Mouse (Mus musculus) embryonic facial prominence, embryonic 12.5 days (tissue): ENCODE measurements around the gene Plppr5. TPM values are rescaled to one million over a fixed set of nuclear protein-coding genes. Genes with fewer than 3 reads are reported as not detected.

Source experiments
- ATAC-seq: fragments of 200-750 bp; cut with Nextera tagmentation; 2 replicates; pipeline ENCODE4 v1.8.0; 2017; ENCODE audit not compliant: insufficient number of reproducible peaks, insufficient read depth, low FRiP score, low TSS enrichment
- H3K27ac ChIP-seq: fragments of 300-500 bp; sonication (generic); 2 replicates; pipeline ENCODE4 v1.5.1; 2016; ENCODE audit warnings: mild to moderate bottlenecking
- H3K27me3 ChIP-seq: fragments of 300-500 bp; sonication (generic); 2 replicates; pipeline ENCODE4 v1.6.1; 2016; ENCODE audit warnings: mild to moderate bottlenecking, moderate library complexity
- H3K36me3 ChIP-seq: fragments of 300-500 bp; sonication (generic); 2 replicates; pipeline ENCODE4 v1.6.1; 2016; ENCODE audit warnings: mild to moderate bottlenecking
- H3K4me1 ChIP-seq: fragments of 300-500 bp; sonication (generic); 2 replicates; pipeline ENCODE4 v1.6.1; 2016
- H3K4me2 ChIP-seq: fragments of 300-500 bp; sonication (generic); replicated peaks from 2 replicates; pipeline ENCODE4 v1.6.1; 2016; ENCODE audit warnings: mild to moderate bottlenecking, moderate library complexity
- H3K4me3 ChIP-seq: fragments of 300-500 bp; sonication (generic); 2 replicates; pipeline ENCODE4 v1.5.1; 2016; ENCODE audit warnings: mild to moderate bottlenecking
- H3K9ac ChIP-seq: fragments of 300-500 bp; sonication (generic); 2 replicates; pipeline ENCODE4 v1.6.1; 2016; ENCODE audit warnings: mild to moderate bottlenecking, moderate library complexity
- H3K9me3 ChIP-seq: fragments of 300-500 bp; sonication (generic); 2 replicates; pipeline ENCODE4 v1.6.1; 2016; ENCODE audit warnings: mild to moderate bottlenecking, moderate library complexity
- WGBS: fragments of 180-500 bp; shearing (Covaris S2); methylation state at CpG from one replicate; pipeline ENCODE4 v1.1.7; 2016; 5-methylcytosine and 5-hydroxymethylcytosine counted together
- polyA plus RNA-seq: library from polyadenylated mRNA; unstranded; fragments of >200 nt; fragmentation: Nextera tagmentation; extraction: Ambion mirVana; gene quantifications from 2 replicates; pipeline ENCODE4 v1.2.1, GENCODE M21; 2016

Gene Plppr5
- polyA plus RNA-seq: 0.33 and 0.37 TPM in 2 replicates

DNA sequence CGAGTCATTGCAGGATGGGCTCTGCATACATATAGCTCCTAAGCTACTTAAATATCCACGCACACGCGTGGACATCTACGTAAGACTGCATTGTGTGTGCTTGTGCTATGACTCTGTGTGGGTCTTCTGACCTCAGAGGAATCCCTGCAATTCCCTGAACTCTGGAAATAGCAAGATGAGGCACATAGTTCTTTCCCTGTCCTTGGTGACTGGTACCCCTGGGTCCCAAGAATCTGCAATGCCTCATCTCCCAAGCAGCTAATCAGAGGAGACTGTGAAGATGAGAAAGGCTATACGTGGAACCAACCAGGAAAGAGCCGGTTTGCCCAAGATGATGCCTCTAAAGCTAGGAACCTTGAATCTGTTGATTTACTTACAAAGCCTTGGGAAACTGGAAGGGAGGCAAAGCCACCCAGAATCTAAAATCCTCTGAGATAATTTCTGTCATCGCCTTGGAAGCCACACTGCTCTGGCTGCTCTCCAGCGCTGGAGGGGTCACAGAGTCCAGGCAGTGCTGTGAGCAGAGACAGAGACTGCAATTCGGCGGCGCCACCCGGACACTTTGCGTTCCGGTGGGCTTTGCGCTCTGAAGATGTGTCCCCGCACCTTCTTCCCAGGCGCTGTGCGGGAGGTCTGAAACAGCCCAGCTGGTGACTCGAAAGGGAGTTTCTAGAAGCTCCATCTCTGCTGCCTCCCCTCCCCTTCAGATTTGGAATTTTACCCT lies at the start of gene Plppr5:
Gene Plppr5, plus strand, starts transcription at position 308 of the 724 bp plus-strand sequence.
- Histone ChIP-seq H3K4me2 (peak within 1 kb of the TSS; percentile 99), H3K4me1 (no peaks in the 10 kb centered on the region), H3K27ac (no peak within 1 kb of the TSS), H3K9me3 (no peaks in the 10 kb centered on the region), H3K9ac (peak within 1 kb of the TSS; percentile 56), H3K27me3 (peaks cover 30% of the 10 kb centered on the region), H3K36me3 (no peaks in the 10 kb centered on the region), H3K4me3 (peak within 1 kb of the TSS; percentile 71)
- 0 out of 2 replicates have a peak, but pooled peaks have one; percentile 58 for ATAC-seq
- WGBS: 23% methylated on average over 20 of the region's 20 CpGs

DNA sequence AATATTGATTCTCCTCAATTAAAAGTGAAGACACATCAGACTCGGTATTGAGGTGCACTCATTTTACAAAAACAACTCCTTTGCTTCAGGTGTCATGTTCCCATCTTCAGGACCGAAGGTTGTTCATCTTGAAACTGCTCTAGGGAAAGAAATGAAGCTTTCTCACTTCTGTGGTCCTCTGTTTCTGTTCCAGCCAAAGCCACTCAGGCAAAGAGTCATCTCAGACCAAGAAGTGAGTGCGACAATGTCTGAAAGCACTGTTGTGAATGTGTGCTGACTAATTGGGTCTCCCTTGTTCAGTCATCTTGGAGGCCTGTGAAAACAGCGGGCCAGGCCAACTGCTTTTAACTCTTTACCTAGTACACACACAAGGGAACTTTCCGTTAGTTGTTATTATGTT lies 24.7 kb upstream of the Plppr5 start:
- Histone ChIP-seq H3K4me2 (no peak overlapping the region), H3K27me3 (no peaks in the 10 kb centered on the region), H3K9me3 (no peaks in the 10 kb centered on the region), H3K4me1 (no peaks in the 10 kb centered on the region), H3K4me3 (no peak overlapping the region), H3K9ac (no peak overlapping the region), H3K27ac (no peak overlapping the region), H3K36me3 (no peaks in the 10 kb centered on the region)
- no peak for ATAC-seq
- 86% methylated on average over 5 of the region's 5 CpGs for WGBS

DNA sequence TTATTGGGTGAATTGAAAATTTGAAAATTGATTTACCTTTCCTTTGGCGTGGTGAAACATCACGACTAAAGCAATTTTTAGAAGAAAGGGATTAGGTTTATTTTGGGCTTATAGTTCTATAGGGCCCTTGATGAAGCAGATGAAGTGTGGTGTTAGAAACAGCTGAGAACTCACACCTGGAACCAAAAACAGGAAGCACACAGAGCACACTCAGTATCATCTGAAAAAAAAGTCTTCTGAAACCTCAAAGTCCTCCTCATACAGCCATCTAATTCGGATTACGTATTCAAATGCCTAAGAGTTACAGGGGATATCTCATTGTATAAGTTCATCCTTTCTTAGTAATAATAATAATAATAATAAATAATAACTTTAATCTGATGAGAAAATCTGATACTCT lies 24.1 kb upstream of the Plppr5 start:
- Histone ChIP-seq H3K9me3 (no peaks in the 10 kb centered on the region), H3K4me3 (no peak overlapping the region), H3K4me1 (no peaks in the 10 kb centered on the region), H3K4me2 (no peak overlapping the region), H3K27ac (no peak overlapping the region), H3K36me3 (no peaks in the 10 kb centered on the region), H3K9ac (no peak overlapping the region), H3K27me3 (no peaks in the 10 kb centered on the region)
- no peak for ATAC-seq
- WGBS: 91% methylated on average over 4 of the region's 4 CpGs

DNA sequence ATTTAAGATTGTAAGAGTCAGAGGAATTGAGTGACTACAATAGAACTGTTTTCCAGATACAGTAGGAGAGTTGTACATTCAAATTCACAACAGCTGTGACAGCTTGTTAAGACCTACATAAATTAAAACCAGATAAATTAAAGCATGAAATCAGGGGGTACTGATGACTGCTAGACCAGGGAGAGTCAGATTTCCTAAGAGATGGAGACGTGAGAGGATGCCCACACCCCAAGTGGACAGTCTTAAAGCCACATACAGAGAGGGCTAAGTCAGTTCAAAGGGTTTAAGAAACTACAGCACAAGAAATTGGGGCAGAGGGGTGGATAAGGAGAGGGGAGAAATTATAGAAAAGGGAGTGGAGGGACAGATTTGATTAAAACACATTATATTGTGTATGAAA lies 17.7 kb upstream of the Plppr5 start:
- Histone ChIP-seq H3K27me3 (no peaks in the 10 kb centered on the region), H3K4me1 (no peaks in the 10 kb centered on the region), H3K27ac (no peak overlapping the region), H3K4me2 (no peak overlapping the region), H3K36me3 (no peaks in the 10 kb centered on the region), H3K9ac (no peak overlapping the region), H3K4me3 (no peak overlapping the region), H3K9me3 (no peaks in the 10 kb centered on the region)
- 15% methylated on average over 1 of the region's 1 CpGs for WGBS
- no peak for ATAC-seq

DNA sequence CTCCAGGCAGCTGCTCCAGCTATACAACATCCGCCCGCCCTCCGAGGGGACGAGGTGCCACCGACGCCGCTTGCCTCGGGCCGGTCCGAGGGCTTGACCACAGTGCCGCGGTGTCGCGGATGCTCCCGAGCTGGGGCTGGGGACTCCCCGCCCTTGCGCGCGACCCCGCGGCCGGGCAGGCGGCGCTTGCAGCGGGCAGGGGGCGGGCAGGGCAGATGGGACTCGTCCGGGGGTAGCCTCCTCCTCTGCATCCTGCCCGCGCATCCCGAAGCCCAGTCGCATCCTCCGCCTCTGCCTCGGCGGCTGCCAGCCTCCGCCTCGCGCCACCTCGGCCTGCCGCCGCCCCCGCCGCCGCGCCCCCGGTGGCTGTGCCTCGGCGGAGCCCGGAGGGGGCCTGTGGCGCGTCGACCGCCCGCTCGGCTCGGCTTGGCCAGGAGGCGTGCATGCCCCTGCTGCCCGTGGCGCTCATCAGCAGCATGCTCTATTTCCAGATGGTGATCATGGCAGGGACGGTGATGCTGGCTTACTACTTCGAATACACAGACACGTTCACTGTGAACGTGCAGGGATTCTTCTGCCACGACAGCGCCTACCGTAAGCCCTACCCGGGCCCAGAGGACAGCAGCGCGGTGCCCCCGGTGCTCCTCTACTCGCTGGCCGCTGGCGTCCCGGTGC lies 754 bp downstream of the Plppr5 start:
- Histone ChIP-seq H3K9me3 (no peaks in the 10 kb centered on the region), H3K36me3 (no peaks in the 10 kb centered on the region), H3K4me1 (no peaks in the 10 kb centered on the region), H3K4me2 (peak overlapping the region; percentile 99), H3K27ac (no peak overlapping the region), H3K9ac (peak overlapping the region; percentile 56), H3K27me3 (peaks cover 30% of the 10 kb centered on the region), H3K4me3 (peak overlapping the region; percentile 71)
- 1% methylated on average over 70 of the region's 74 CpGs for WGBS
- ATAC-seq: peak; percentile 81

DNA sequence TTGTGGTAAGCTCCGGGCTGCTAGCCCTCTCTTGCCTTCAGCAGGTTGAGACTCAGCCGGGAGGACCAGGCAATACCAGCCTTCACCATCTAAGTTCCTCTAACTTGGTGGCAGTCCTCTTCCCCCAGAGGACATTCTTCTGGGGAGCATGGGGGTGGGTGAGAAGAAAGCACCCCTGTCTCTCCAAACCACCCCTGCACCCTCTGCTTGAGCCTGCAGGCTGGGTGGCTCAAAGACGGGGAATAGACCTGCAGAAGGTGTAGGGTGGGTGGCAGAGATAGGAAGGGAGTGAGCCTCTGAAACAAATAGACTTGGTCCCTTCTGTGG lies 1.3 kb downstream of the Plppr5 start:
- peak overlapping the region; percentile 56; the same call in 1 of the 2 replicates for H3K9ac ChIP-seq
- no peaks in the 10 kb centered on the region for H3K36me3 ChIP-seq
- H3K4me3 ChIP-seq: peak overlapping the region; percentile 71
- WGBS: 17% methylated on average over 3 of the region's 3 CpGs
- H3K4me1 ChIP-seq: no peaks in the 10 kb centered on the region
- no peaks in the 10 kb centered on the region for H3K9me3 ChIP-seq
- H3K4me2 ChIP-seq: peak overlapping the region; percentile 99
- H3K27ac ChIP-seq: no peak overlapping the region
- peaks cover 30% of the 10 kb centered on the region for H3K27me3 ChIP-seq
- ATAC-seq: no peak

DNA sequence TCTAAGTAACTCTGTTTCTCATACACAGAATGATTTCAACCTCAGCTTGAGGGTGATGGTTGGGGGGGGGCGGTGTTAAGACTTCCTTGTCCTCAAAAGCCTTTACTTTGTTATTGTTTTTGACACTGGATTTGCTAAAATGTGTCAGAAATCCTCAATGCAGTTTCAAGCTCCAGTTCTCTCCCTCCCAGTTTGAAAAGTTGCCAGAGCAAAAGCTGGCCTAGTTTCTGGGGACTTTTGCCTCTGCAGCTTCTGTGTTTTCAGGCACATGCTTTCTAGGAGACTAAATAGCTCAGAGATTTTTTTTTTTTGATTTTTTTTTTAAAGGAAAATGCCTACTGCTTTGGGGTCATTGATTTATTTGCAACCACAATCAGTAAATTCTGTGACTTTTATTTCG lies 2.7 kb downstream of the Plppr5 start:
- Histone ChIP-seq H3K4me1 (no peaks in the 10 kb centered on the region), H3K36me3 (no peaks in the 10 kb centered on the region), H3K4me3 (no peak overlapping the region), H3K4me2 (no peak overlapping the region), H3K9me3 (no peaks in the 10 kb centered on the region), H3K27me3 (peaks cover 30% of the 10 kb centered on the region), H3K27ac (no peak overlapping the region), H3K9ac (no peak overlapping the region)
- ATAC-seq: no peak
- WGBS: 90% methylated on average over 2 of the region's 2 CpGs

DNA sequence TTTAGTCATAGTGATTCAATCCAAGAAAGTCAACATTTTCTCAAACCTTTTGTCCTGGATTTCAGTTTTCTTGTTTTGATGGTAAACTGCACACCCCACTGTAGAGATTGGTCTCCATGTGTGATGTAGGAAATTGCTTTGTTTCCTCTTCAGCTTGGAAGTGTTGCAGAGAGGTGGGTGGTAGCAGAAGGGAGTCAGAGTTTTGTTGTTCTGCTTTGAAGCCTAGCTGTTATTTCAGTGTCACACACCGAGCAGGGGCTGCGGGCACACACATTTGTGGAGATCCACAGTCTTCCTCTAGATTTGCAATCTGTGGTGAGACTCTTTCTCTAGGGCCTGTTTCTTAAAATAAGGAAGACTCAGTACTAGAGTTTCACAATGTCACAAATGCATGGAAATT lies 8.0 kb downstream of the Plppr5 start:
- Histone ChIP-seq H3K4me1 (no peaks in the 10 kb centered on the region), H3K9me3 (no peaks in the 10 kb centered on the region)
- WGBS: 94% methylated on average over 2 of the region's 2 CpGs

DNA sequence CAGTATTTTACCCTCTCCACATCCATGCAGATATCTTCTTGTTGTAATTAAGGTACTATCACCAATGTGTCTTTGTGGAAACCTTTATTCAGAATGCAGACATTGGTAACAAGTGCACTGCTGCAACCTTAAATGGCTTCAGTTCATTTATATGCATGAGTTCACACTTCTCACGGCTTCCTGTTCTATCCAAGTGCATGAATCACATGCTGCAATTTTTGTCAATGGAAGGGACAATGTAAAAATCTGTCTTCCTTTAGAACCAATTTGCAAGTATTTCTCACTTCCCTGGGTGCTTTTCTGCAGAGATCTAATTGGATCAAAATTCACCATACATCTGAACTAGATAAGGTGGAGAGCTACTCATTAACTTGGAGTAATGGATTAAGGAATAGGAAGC lies 27.8 kb downstream of the Plppr5 start:
- no peak overlapping the region for H3K27ac ChIP-seq
- no peak for ATAC-seq
- no peaks in the 10 kb centered on the region for H3K27me3 ChIP-seq
- H3K4me2 ChIP-seq: no peak overlapping the region
- H3K36me3 ChIP-seq: no peaks in the 10 kb centered on the region
- 85% methylated on average over 1 of the region's 1 CpGs for WGBS
- no peaks in the 10 kb centered on the region for H3K9me3 ChIP-seq
- H3K4me1 ChIP-seq: no peaks in the 10 kb centered on the region
- H3K9ac ChIP-seq: no peak overlapping the region
- no peak overlapping the region for H3K4me3 ChIP-seq

More for the DNA sequence above, 8.0 kb downstream of the Plppr5 start:
- ATAC-seq: no peak
- Histone ChIP-seq H3K36me3 (no peaks in the 10 kb centered on the region), H3K4me2 (no peak overlapping the region), H3K27ac (no peak overlapping the region), H3K27me3 (no peaks in the 10 kb centered on the region), H3K4me3 (no peak overlapping the region), H3K9ac (no peak overlapping the region)

DNA sequence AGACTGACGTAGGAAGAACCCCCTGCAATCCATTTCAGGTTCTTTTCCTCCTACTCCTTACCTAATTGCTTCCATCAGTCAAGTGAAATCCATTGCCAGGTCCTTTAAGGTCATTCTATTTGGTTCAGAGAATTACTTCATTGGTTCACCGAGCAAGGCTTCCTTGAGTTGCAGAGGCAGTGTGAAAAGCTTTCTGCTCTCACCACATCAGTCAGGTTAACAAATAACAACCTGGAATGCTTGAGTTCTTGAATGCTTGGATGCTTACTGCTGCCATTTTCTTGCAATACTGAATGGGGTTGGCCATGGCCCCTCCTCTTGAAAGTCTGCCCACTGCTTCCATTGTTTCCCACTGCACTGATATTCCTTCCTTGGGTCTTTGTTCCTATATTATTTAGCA lies 28.8 kb downstream of the Plppr5 start:
- 46% methylated on average over 2 of the region's 2 CpGs for WGBS
- Histone ChIP-seq H3K27me3 (no peaks in the 10 kb centered on the region), H3K4me3 (no peak overlapping the region), H3K4me1 (no peaks in the 10 kb centered on the region), H3K9ac (no peak overlapping the region), H3K4me2 (no peak overlapping the region), H3K27ac (no peak overlapping the region), H3K9me3 (no peaks in the 10 kb centered on the region), H3K36me3 (no peaks in the 10 kb centered on the region)
- ATAC-seq: no peak

DNA sequence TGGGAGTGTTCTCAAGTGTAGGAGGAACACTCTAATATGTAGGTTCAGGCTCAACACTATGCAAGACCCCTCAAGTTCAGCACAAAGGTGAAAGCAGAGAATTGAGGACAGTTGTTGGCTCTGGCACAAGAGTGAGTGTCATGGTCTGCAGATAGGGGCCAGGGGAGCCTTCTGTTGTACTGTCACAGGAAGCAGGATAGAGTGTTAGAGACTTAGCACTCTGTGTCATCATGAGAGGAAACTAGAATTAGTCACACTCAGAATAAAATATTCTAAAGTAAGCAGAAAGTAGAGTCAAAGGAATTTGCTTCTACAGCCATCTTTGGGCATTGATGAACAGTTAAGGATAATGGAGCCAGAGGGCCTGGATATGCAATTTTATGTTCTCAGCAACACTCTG lies 31.7 kb downstream of the Plppr5 start:
- no peak for ATAC-seq
- no peak overlapping the region for H3K27ac ChIP-seq
- H3K36me3 ChIP-seq: no peaks in the 10 kb centered on the region
- H3K4me1 ChIP-seq: no peaks in the 10 kb centered on the region
- H3K4me2 ChIP-seq: no peak overlapping the region
- no peaks in the 10 kb centered on the region for H3K9me3 ChIP-seq
- no peak overlapping the region for H3K9ac ChIP-seq
- H3K4me3 ChIP-seq: no peak overlapping the region
- H3K27me3 ChIP-seq: no peaks in the 10 kb centered on the region

DNA sequence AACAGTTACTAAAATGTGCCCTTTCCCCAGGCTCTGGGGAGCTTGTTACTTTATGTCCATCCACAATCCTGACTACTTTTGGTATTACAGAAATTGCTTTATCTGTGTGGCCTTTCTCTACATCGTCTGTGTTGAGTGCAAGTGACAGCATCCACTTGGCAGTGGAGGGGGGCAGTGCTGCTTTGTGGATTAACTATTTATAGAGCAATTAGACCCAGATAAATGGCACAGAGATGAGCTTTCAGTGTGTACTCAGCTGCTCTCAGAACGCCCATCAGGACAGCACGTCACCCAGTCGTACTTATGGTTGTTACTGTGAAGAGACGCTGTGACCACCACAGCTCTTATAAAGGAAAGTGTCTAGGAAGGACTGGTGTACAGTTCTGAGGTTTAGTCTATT lies 36.8 kb downstream of the Plppr5 start:
- no peak overlapping the region for H3K9ac ChIP-seq
- H3K27ac ChIP-seq: no peak overlapping the region
- H3K36me3 ChIP-seq: no peaks in the 10 kb centered on the region
- H3K27me3 ChIP-seq: no peaks in the 10 kb centered on the region
- no peaks in the 10 kb centered on the region for H3K4me1 ChIP-seq
- H3K4me3 ChIP-seq: no peak overlapping the region
- H3K9me3 ChIP-seq: no peaks in the 10 kb centered on the region
- WGBS: 68% methylated on average over 5 of the region's 5 CpGs
- no peak for ATAC-seq
- no peak overlapping the region for H3K4me2 ChIP-seq
